Mouse (Mus musculus): ENCODE data around the gene Syn2.

Gene Syn2

GRCm38 (mm10) chr6:115244222-115244621 lies 109.5 kb downstream of the Syn2 start:
- no peak for DNase-seq (ENCODE audit: extremely low read depth, low read depth, low spot score)

- DNase-seq (ENCODE audit: extremely low read depth, low read depth, low spot score): no peak
Measured at GRCm38 (mm10) chr6:115245500-115246058, 110.9 kb downstream of the Syn2 start.

DNA sequence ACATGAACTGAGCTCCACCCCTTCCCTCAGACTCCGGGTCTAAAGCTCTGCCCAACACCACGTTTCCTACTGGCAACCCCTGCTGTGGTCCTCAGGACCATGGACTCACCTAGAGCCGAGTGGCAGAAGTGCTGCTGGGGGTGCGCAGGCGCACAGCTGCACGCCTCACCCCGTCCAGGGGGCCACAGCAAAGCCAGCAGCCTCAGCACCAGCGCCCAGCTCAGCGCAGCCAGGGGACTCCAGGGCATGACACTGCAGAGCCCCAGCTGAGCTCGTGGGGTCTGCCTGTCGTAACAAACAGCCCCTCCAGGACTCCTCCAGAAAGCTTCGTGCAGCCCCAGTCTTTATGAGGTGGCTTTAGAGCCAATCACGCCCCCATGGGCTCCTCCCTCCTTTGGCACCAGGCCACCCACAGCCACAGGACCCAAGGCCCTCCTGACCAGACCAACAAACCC lies 116.9 kb downstream of the Syn2 start:
- no peak for DNase-seq (ENCODE audit: extremely low read depth, low read depth, low spot score)

DNA sequence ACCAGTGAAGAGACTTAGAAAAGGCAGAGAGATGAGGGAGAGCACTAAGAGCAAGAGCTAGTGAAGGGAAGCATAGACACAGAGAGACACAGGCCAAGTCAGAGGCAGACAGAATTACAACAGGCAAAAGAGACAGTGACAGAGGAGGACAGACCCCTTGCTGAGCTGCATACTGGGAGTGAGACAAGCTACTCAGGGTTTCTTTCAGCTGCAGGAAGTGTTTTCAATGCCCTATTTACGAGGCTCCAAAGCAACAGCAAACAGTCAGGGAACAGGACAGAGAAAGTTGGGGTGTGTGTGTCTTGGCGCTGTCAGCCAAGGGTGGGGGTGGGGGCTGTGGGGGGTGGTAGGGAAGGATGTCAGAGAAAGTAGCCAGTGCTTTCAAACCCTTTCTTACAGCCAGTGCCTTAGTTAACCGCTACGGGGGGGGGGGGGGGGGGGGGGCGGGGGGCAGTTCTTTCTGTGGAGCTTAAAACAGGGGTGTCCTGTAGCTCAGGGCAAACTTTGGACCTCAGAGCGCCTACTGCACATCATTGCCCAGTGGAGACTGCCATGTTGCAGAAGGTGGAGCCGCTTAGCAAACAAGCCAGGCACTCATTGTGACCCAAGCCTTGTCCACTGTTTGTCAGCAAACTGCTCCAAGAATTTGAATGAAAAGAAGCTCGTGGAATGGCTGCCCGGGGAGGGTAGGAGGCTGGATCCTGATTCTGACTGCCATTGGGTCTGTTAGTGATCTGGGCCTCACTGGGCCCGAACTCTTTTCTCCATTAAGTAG lies 117.6 kb downstream of the Syn2 start, which contains the start of gene Timp4:
Timp4 (minus strand) TSS at position 107 of the 775 bp plus-strand sequence.
- DNase-seq (ENCODE audit: extremely low read depth, low read depth, low spot score): no peak

GRCm38 (mm10) chr6:115255171-115255570 lies 120.5 kb downstream of the Syn2 start:
- DNase-seq (ENCODE audit: extremely low read depth, low read depth, low spot score): no peak

DNA sequence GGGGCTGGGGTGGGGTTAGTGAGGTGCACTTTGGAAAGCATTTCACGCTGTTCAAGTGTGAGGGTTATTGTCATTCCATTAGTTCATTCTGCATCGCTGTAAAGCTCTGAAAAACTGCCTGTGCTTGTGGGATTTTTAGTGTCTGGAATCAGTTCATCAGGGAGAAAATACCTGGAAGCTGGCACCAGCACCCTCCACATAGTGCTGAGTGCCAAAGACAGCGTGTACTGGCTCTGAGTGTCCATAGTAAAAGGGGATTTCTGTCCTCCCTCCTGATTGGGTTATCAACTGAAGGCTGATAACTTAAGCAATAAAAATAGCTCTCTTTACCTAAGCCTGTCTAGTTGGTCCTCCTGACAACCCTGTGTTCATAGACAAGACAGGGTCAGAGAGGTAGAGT lies 125.8 kb downstream of the Syn2 start:
- DNase-seq (ENCODE audit: extremely low read depth, low read depth, low spot score): no peak

DNA sequence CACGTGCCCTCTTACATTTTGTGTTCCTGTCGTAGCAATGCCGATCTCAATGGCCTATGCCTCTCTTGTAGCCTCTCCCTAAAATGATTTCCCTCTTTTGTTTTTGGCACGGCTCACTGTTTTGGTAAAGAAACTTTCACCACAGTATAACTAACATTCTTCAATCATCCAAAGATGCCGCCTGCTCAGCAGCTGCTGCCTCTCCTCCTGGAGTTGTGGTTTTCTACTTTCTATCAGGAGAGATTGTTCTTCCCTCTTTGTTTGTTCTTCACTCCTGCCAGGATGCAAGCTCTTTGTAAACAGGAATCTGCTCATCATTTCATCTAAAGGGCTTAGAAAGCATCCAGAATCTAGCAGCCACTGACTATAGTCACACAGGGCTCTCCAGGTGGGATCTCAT lies 132.1 kb downstream of the Syn2 start:
- DNase-seq (ENCODE audit: extremely low read depth, low read depth, low spot score): no peak

- DNase-seq (ENCODE audit: extremely low read depth, low read depth, low spot score): no peak
Measured at GRCm38 (mm10) chr6:115267916-115268315, 133.2 kb downstream of the Syn2 start.

DNA sequence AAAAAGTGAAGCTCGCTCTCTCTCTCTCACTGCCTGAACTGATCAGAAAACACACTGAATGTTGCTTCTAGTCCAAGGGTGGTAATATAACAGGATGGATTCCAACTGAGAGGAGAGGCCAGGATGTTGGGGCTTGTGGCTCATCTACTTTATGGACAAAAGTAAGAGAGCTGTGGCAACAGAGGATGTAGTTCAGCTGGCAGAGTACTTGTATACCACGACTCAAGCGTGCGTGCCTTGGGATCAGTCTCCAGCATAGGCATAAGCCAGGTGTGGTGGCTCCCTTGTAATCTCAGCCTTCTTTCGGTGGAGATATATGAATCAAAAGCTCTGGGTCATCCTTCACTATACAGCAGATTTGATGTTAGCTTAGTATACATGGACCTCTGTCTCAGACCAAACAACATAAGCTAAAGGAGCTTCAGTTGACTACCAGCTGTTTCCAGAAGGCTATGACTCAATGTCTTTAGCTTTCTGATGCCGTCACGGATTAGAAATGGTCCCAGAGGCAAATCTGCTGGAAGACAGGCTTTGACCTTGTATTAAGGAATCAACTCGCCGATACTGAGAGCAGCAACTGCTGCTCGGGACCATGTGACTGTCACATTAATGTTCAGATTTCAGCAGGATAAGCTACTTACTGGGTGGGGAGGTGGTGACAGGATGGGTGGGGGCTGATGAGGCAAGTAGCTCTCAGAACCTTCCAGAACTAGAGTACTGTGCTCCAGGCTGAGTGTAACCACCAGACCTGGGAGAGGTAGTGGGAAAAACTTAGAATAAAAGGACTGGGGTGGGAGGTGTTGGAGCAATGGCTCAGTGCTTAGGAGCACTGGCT lies 134.1 kb downstream of the Syn2 start:
- no peak for DNase-seq (ENCODE audit: extremely low read depth, low read depth, low spot score)

- no peak for DNase-seq (ENCODE audit: extremely low read depth, low read depth, low spot score)
Measured at GRCm38 (mm10) chr6:115269561-115269960, 134.9 kb downstream of the Syn2 start.

DNA sequence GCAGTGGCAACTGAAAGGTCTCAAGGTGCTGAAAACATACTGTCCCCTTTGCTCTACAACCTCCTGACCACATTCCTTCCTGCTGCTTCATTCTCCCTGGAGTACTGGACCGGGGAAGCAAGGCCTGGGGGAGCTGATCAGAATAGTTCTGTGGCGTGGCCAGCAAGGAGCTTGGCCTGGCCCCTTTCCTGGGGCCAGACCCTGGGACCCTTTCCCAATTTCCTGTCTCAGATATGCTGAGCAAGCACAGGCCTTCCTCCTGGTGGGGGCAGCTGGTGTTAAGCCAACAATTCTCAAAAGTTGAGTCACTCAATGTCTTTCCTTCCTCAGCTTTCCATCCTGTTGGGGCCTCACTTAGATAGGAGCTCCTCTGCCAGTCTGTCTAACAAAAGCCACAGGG lies 135.4 kb downstream of the Syn2 start:
- no peak for DNase-seq (ENCODE audit: extremely low read depth, low read depth, low spot score)

DNA sequence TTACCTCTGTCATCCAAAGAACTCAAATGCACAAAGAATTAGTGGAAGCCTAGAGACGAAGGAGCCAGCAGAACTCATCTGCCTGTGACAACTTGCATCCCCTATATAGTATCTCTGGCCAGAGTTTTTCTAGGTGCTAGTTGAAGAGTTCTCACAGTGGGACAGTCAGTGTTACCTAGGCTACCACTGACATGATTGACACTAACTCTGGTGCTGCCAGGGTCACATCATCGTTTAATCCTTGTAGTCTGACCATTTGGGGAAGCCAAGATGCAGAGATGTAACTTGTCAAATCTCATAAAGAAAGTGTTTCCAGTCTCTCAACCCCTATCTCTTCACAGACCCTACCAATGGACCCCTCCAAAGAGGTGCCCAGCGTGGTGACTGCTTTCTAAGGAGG lies 136.6 kb downstream of the Syn2 start:
- no peak for DNase-seq (ENCODE audit: extremely low read depth, low read depth, low spot score)

DNA sequence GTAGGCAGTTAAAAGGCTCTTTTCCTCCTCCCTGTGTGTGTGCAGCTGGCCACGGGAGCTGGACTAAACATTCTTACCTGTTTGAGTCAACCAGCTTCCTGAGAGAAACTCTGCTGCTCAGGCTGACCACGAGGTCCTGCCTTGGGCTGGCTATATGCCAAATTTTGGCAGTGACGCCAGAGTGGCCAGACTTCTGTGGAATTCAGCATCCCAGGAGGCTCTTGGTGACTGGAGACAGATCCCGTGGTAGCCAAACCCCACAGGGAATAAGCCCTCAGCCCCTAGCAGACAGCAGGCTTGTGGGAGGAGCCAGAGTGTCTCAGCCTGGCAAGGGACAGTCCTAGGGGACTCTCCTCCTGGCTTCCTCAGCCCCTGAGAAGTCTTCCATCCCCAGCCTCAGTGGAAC lies 137.2 kb downstream of the Syn2 start:
- no peak for DNase-seq (ENCODE audit: extremely low read depth, low read depth, low spot score)

- DNase-seq (ENCODE audit: extremely low read depth, low read depth, low spot score): no peak
Measured at GRCm38 (mm10) chr6:115273346-115273745, 138.6 kb downstream of the Syn2 start.

DNA sequence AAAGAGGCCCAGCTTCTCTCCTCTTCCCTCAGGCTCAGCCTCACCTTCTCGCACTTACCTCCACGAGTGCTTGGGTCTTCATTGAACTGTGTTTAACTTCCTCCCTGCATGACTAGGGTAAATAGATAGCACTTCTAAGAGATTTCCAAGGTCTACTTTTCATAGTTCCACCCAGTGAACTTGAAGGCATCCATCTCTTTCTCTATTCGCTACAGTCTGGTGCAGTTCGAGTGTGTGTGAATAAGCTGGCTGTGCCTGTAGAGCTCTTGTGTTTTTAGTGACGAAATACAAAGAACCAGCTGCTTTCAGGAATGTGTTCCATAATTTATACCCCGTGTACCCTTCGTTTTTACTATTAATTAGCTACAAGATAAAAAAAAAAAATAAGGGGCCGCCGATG lies 140.0 kb downstream of the Syn2 start:
- no peak for DNase-seq (ENCODE audit: extremely low read depth, low read depth, low spot score)

GRCm38 (mm10) chr6:115275116-115275815 lies 140.6 kb downstream of the Syn2 start:
- no peak for DNase-seq (ENCODE audit: extremely low read depth, low read depth, low spot score)

- no peak for DNase-seq (ENCODE audit: extremely low read depth, low read depth, low spot score)
Measured at GRCm38 (mm10) chr6:115278086-115278485, 143.4 kb downstream of the Syn2 start.

GRCm38 (mm10) chr6:115279639-115280038 lies 144.9 kb downstream of the Syn2 start:
- no peak for DNase-seq (ENCODE audit: extremely low read depth, low read depth, low spot score)

DNA sequence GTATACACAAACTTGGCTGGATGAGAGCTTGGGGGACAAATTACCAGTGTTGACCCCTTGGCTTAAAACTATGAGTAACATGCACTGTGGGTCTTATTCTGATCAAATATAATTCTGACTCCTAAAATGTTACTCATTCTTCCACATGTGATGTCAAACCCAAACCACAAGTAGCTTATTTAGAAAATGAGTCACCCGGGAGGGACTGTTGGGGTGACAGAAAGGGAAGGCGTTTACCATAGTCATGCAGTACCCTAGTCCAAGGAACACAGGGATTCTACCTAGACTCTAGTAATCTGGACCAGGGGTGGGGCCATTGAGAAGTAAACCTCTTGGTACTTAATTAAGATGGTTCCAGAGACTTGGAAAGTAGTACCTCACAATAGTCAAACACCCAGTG lies 149.5 kb downstream of the Syn2 start:
- no peak for DNase-seq (ENCODE audit: extremely low read depth, low read depth, low spot score)

DNA sequence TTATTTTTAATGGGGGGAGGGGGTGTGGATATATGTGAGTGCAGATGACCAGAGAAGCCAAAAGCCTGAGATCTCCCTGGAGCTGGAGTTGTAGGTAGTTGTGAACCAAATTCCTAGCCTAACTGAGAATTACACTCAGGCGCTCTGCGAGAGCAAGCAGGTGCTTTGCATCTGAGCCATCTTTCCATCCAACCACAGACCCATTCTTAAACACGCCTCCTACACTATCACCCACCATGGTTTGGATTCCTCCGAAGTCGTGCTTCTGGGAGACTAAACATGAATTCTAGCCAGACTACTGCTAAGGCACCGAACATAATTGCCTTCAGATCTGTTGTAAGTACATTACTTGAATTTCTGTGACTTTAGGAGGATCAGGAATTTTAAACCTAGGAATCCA lies 151.7 kb downstream of the Syn2 start:
- DNase-seq (ENCODE audit: extremely low read depth, low read depth, low spot score): no peak

- DNase-seq (ENCODE audit: extremely low read depth, low read depth, low spot score): no peak
Measured at GRCm38 (mm10) chr6:115288223-115288622, 153.5 kb downstream of the Syn2 start.
